Mouse (Mus musculus): ENCODE data around the gene Cngb1.

DNA sequence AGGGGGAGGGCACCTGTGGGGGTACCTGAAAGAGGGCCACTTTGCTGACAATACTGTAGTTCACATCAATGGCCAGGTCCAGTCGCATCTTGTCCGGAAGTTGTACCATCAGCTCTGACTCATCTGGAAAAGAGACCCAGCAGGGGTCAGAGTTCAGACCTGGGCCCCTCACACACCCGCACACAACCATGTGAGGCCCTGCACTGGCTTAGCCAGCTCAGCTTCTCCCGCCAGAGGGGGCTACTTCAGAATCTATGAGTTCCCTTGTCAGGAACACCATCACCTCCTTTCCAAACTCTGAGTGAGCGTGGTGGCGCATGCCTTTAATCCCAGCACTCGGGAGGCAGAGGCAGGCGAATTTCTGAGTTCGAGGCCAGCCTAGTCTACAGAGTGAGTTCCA, 54.3 kb downstream of the Cngb1 start:
- TF ChIP-seq GATA1 (IDR thresholded peaks at IDR 0.05; ENCODE audit: low read length) (no peak), TAL1 (IDR thresholded peaks at IDR 0.05; ENCODE audit: low read length) (no peak)

Measured in erythroblast, embryonic 14.5 days (primary cell).